Mouse (Mus musculus) forebrain, embryonic 12.5 days (tissue): ENCODE measurements around the gene St6galnac4. TPM values are rescaled to one million over a fixed set of nuclear protein-coding genes. Genes with fewer than 3 reads are reported as not detected.

Experiments
- ATAC-seq: fragments of 200-750 bp; cut with Nextera tagmentation; 2 replicates; pipeline ENCODE4 v1.8.0; 2017; ENCODE audit warnings: moderate TSS enrichment; ENCODE audit not compliant: low FRiP score
- H3K27ac ChIP-seq: fragments of 300-500 bp; sonication (generic); 2 replicates; pipeline ENCODE4 v1.5.1; 2016; ENCODE audit warnings: mild to moderate bottlenecking
- H3K27me3 ChIP-seq: fragments of 300-500 bp; sonication (generic); 2 replicates; pipeline ENCODE4 v1.6.1; 2016; ENCODE audit warnings: mild to moderate bottlenecking
- H3K36me3 ChIP-seq: fragments of 300-500 bp; sonication (generic); replicated peaks from 2 replicates; pipeline ENCODE4 v1.6.1; 2016; ENCODE audit warnings: mild to moderate bottlenecking
- H3K4me1 ChIP-seq: fragments of 300-500 bp; sonication (generic); 2 replicates; pipeline ENCODE4 v1.6.1; 2016
- H3K4me2 ChIP-seq: fragments of 300-500 bp; sonication (generic); 2 replicates; pipeline ENCODE4 v1.6.1; 2016; ENCODE audit warnings: mild to moderate bottlenecking, moderate library complexity
- H3K4me3 ChIP-seq: fragments of 300-500 bp; sonication (generic); replicated peaks from 2 replicates; pipeline ENCODE4 v1.5.1; 2016; ENCODE audit warnings: mild to moderate bottlenecking
- H3K9ac ChIP-seq: fragments of 300-500 bp; sonication (generic); 2 replicates; pipeline ENCODE4 v1.6.1; 2016; ENCODE audit warnings: mild to moderate bottlenecking
- H3K9me3 ChIP-seq: fragments of 300-500 bp; sonication (generic); 2 replicates; pipeline ENCODE4 v1.6.1; 2016
- WGBS: fragments of 180-500 bp; shearing (Covaris S2); methylation state at CpG from one replicate; pipeline ENCODE4 v1.1.7; 2016; 5-methylcytosine and 5-hydroxymethylcytosine counted together
- polyA plus RNA-seq: library from polyadenylated mRNA; unstranded; fragments of >200 nt; fragmentation: Nextera tagmentation; extraction: Ambion mirVana; gene quantifications from 2 replicates; pipeline ENCODE4 v1.2.1, GENCODE M21; 2016

Gene St6galnac4
- polyA plus RNA-seq, 1 experiment from 2014 or later: 17.0 TPM

DNA sequence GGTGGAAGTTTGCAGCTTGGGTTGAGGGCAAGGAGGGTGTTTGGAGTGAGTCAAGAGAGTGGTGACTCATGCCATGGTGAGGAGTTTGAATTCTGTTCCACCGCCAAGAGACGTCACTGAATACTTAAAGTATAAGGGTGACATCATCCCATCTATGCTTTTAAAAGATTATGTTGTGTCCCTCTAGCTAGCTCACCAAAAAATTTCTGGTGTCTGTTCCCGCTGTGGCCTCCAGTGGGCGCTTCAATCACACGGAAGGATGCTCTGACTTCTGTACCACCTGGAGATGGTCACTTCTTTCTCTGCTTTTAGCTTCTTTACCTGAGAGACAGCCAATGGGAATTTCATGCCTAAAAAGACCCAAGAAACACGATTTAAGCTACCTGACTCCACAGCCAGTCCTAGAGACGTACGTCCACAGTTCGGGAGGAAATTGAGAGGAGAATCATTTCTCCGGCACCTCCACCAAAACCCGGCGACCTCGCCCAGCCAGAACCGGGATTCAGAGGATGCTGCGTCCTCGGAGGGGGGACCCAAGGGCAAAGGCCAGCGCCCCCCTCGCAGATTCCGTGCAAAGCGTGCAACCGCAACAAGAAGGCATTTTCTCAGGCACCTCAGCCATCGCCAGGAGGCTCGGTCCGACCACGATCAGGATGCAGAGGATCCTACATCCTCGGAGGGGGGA, 11.9 kb upstream of the St6galnac4 start:
- H3K4me1 ChIP-seq: peaks cover 18% of the 10 kb centered on the region
- H3K4me3 ChIP-seq: peak overlapping the region; percentile 54
- no peak overlapping the region for H3K27ac ChIP-seq
- ATAC-seq: peak; percentile 36; the same call in 1 of the 2 replicates
- under 1% methylated on average over 26 of the region's 26 CpGs for WGBS
- H3K36me3 ChIP-seq: no peaks in the 10 kb centered on the region
- H3K27me3 ChIP-seq: peaks cover 41% of the 10 kb centered on the region
- no peaks in the 10 kb centered on the region for H3K9me3 ChIP-seq
- peak overlapping the region; percentile 69 for H3K9ac ChIP-seq
- peak overlapping the region; percentile 100 for H3K4me2 ChIP-seq

GRCm38 (mm10) chr2:32575586-32576160, 11.2 kb upstream of the St6galnac4 start, which contains the start of gene 9430097D07Rik:
Gene 9430097D07Rik (minus strand): TSS chr2:32575684.
- no peaks in the 10 kb centered on the region for H3K9me3 ChIP-seq
- WGBS: 5% methylated on average over 28 of the region's 28 CpGs

DNA sequence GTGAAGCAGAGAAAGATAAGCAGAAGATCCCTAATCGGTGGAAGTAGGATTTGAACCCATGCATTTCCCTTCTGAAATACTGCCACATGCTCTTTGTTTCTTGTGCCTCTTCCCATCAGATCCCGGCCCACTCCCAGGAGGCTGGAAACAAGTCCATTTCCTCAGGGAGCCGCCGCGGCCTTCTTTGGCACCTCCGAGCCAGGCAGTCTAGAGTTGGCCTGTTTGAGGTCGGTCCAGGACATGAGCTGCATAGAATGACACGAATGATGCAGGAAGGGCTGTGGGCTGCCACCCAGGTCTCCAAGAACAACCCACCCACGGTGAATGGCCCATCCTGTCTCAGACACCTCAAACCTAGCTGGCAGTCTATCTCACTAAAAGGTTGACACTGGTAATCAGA, 10.4 kb upstream of the St6galnac4 start:
- 90% methylated on average over 9 of the region's 9 CpGs for WGBS
- peaks cover 51% of the 10 kb centered on the region for H3K27me3 ChIP-seq

More at GRCm38 (mm10) chr2:32575586-32576160, 11.2 kb upstream of the St6galnac4 start, which contains the start of gene 9430097D07Rik:
- peak within 1 kb of the TSS; percentile 100 for H3K4me2 ChIP-seq
- ATAC-seq: peak; percentile 75
- no peak within 1 kb of the TSS for H3K27ac ChIP-seq
- peak within 1 kb of the TSS; percentile 54 for H3K4me3 ChIP-seq
- H3K36me3 ChIP-seq: no peaks in the 10 kb centered on the region
- H3K9ac ChIP-seq: peak within 1 kb of the TSS; percentile 69
- H3K27me3 ChIP-seq: peaks cover 47% of the 10 kb centered on the region
- peaks cover 18% of the 10 kb centered on the region for H3K4me1 ChIP-seq

GRCm38 (mm10) chr2:32578146-32579046, 8.5 kb upstream of the St6galnac4 start:
- Histone ChIP-seq H3K4me3 (no peak overlapping the region), H3K27ac (no peak overlapping the region), H3K4me1 (peaks cover 12% of the 10 kb centered on the region), H3K9me3 (no peaks in the 10 kb centered on the region), H3K27me3 (peaks cover 51% of the 10 kb centered on the region), H3K4me2 (no peak overlapping the region), H3K36me3 (no peaks in the 10 kb centered on the region), H3K9ac (no peak overlapping the region)
- WGBS: 40% methylated on average over 25 of the region's 30 CpGs
- ATAC-seq: no peak

More for the DNA sequence above, 10.4 kb upstream of the St6galnac4 start:
- no peak overlapping the region for H3K9ac ChIP-seq
- no peak for ATAC-seq
- no peak overlapping the region for H3K27ac ChIP-seq
- H3K4me1 ChIP-seq: peaks cover 12% of the 10 kb centered on the region
- 0 out of 2 replicates have a peak overlapping the region, but pooled peaks have one; percentile 100 for H3K4me2 ChIP-seq
- no peak overlapping the region for H3K4me3 ChIP-seq
- no peaks in the 10 kb centered on the region for H3K9me3 ChIP-seq
- H3K36me3 ChIP-seq: no peaks in the 10 kb centered on the region

- H3K27ac ChIP-seq: no peak overlapping the region
- peak; percentile 51; the same call in 1 of the 2 replicates for ATAC-seq
- H3K4me1 ChIP-seq: peaks cover 9% of the 10 kb centered on the region
- H3K9ac ChIP-seq: no peak overlapping the region
- no peaks in the 10 kb centered on the region for H3K9me3 ChIP-seq
- H3K4me3 ChIP-seq: peak overlapping the region; percentile 22
- peak overlapping the region; percentile 32 for H3K4me2 ChIP-seq
- H3K36me3 ChIP-seq: no peaks in the 10 kb centered on the region
- WGBS: 35% methylated on average over 19 of the region's 19 CpGs
- H3K27me3 ChIP-seq: peaks cover 54% of the 10 kb centered on the region
These were observed 5.3 kb upstream of the St6galnac4 start for GRCm38 (mm10) chr2:32581450-32582095.

GRCm38 (mm10) chr2:32582830-32583799, 3.8 kb upstream of the St6galnac4 start:
- ATAC-seq: peak; percentile 78
- peaks cover 22% of the 10 kb centered on the region for H3K4me1 ChIP-seq
- peaks cover 38% of the 10 kb centered on the region for H3K27me3 ChIP-seq
- 12% methylated on average over 37 of the region's 37 CpGs for WGBS
- H3K36me3 ChIP-seq: no peaks in the 10 kb centered on the region
- no peak overlapping the region for H3K27ac ChIP-seq
- peak overlapping the region; percentile 22 for H3K4me3 ChIP-seq
- peak overlapping the region; percentile 56 for H3K4me2 ChIP-seq
- H3K9me3 ChIP-seq: no peaks in the 10 kb centered on the region
- H3K9ac ChIP-seq: peak overlapping the region; percentile 22; the same call in 1 of the 2 replicates

GRCm38 (mm10) chr2:32585149-32585714, 1.7 kb upstream of the St6galnac4 start:
- H3K4me3 ChIP-seq: no peak overlapping the region
- no peak overlapping the region for H3K9ac ChIP-seq
- H3K9me3 ChIP-seq: no peaks in the 10 kb centered on the region
- 87% methylated on average over 7 of the region's 7 CpGs for WGBS
- peaks cover 30% of the 10 kb centered on the region for H3K4me1 ChIP-seq
- no peak overlapping the region for H3K4me2 ChIP-seq
- peaks cover 17% of the 10 kb centered on the region for H3K27me3 ChIP-seq
- no peak for ATAC-seq
- no peak overlapping the region for H3K27ac ChIP-seq
- no peaks in the 10 kb centered on the region for H3K36me3 ChIP-seq

GRCm38 (mm10) chr2:32587731-32588321, 931 bp downstream of the St6galnac4 start:
- H3K9ac ChIP-seq: no peak overlapping the region; the same call in 1 of the 2 replicates
- H3K27ac ChIP-seq: no peak overlapping the region
- peaks cover 29% of the 10 kb centered on the region for H3K4me1 ChIP-seq
- no peaks in the 10 kb centered on the region for H3K9me3 ChIP-seq
- peak overlapping the region; percentile 53 for H3K4me3 ChIP-seq
- H3K4me2 ChIP-seq: peak overlapping the region; percentile 77
- no peaks in the 10 kb centered on the region for H3K36me3 ChIP-seq
- peaks cover 9% of the 10 kb centered on the region for H3K27me3 ChIP-seq
- no peak for ATAC-seq
- 62% methylated on average over 9 of the region's 9 CpGs for WGBS

GRCm38 (mm10) chr2:32589213-32589795, 2.4 kb downstream of the St6galnac4 start:
- Histone ChIP-seq H3K4me3 (no peak overlapping the region), H3K27me3 (peaks cover 9% of the 10 kb centered on the region), H3K9me3 (no peaks in the 10 kb centered on the region), H3K27ac (no peak overlapping the region; the same call in 1 of the 2 replicates), H3K4me1 (peaks cover 24% of the 10 kb centered on the region), H3K4me2 (no peak overlapping the region), H3K9ac (no peak overlapping the region), H3K36me3 (no peaks in the 10 kb centered on the region)
- WGBS: 76% methylated on average over 11 of the region's 11 CpGs
- no peak for ATAC-seq

DNA sequence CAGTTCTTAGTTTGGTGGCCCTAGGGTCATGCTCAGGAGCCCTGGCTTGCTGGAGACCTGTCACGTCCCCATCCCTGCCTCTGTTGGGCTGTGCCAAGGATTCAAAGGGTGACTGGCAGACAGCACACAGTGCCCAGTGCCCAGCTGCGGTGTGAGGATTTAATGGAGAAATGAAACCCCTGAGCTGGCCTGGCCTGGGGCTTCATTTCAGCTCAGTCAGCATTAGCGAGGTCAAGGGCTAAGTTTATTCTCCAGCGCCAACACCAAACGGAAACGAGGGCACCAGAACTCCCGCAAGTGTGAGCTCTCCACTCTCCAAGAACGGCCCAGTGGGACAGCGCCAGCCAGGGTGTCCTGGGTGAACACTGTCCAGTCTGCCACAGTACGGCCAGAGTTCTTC, 3.3 kb downstream of the St6galnac4 start:
- Histone ChIP-seq H3K4me3 (no peak overlapping the region), H3K4me2 (no peak overlapping the region), H3K27me3 (peaks cover 9% of the 10 kb centered on the region), H3K9me3 (no peaks in the 10 kb centered on the region), H3K27ac (no peak overlapping the region), H3K4me1 (peaks cover 24% of the 10 kb centered on the region), H3K9ac (no peak overlapping the region), H3K36me3 (0 out of 2 replicates have a peak, but pooled peaks cover 4% of the 10 kb centered on the region)
- ATAC-seq: no peak
- WGBS: 88% methylated on average over 10 of the region's 10 CpGs
